Mouse (Mus musculus) spleen, adult 12 weeks (tissue): ENCODE measurements at regions not wholly inside any gene's neighbourhood (a gene's known extent, or its start where the extent isn't known, plus 50 kb on each side); places are given as distances from the start of the nearest gene placed in this dataset.

Experiments
- DNase-seq: peaks from one replicate; pipeline ENCODE4 v3.0.0; 2022; ENCODE audit warnings: low spot score

GRCm38 (mm10) chr19:6645912-6646311 is 103.1 kb upstream of the Slc22a12 start:
- DNase-seq, result no peak

GRCm38 (mm10) chr19:6644871-6645270 is 102.0 kb upstream of the Slc22a12 start:
- no peak for DNase-seq

GRCm38 (mm10) chr19:6639681-6640080 is 96.8 kb upstream of the Slc22a12 start:
- DNase-seq, result no peak

GRCm38 (mm10) chr19:6633400-6633799 is 90.6 kb upstream of the Slc22a12 start:
- DNase-seq, result no peak

GRCm38 (mm10) chr19:6631817-6632216 is 89.0 kb upstream of the Slc22a12 start:
- no peak for DNase-seq

- DNase-seq, result no peak
These were observed 87.7 kb upstream of the Slc22a12 start for GRCm38 (mm10) chr19:6630613-6630940.

GRCm38 (mm10) chr19:6629911-6630612 is 87.2 kb upstream of the Slc22a12 start:
- no peak for DNase-seq

GRCm38 (mm10) chr19:6625574-6625973 is 82.7 kb upstream of the Slc22a12 start:
- DNase-seq, result no peak

GRCm38 (mm10) chr19:6621023-6621422 is 78.2 kb upstream of the Slc22a12 start:
- no peak for DNase-seq

GRCm38 (mm10) chr19:6619546-6619945 is 76.7 kb upstream of the Slc22a12 start:
- no peak for DNase-seq

- no peak for DNase-seq
These were observed 73.8 kb upstream of the Slc22a12 start for GRCm38 (mm10) chr19:6616659-6617058.

- no peak for DNase-seq
These were observed 69.6 kb upstream of the Slc22a12 start for GRCm38 (mm10) chr19:6612441-6612840.

GRCm38 (mm10) chr19:6611921-6612320 is 69.1 kb upstream of the Slc22a12 start:
- no peak for DNase-seq

- no peak for DNase-seq
These were observed 67.9 kb upstream of the Slc22a12 start for GRCm38 (mm10) chr19:6610715-6611114.

- no peak for DNase-seq
These were observed 67.2 kb upstream of the Slc22a12 start for GRCm38 (mm10) chr19:6610051-6610450.

- DNase-seq, result no peak
These were observed 64.7 kb upstream of the Slc22a12 start for GRCm38 (mm10) chr19:6607501-6607900.

- DNase-seq, result no peak
These were observed 63.8 kb upstream of the Slc22a12 start for GRCm38 (mm10) chr19:6606667-6607066.

- no peak for DNase-seq
These were observed 61.9 kb upstream of the Slc22a12 start for GRCm38 (mm10) chr19:6604702-6605101.

GRCm38 (mm10) chr19:6600873-6601530 is 58.2 kb upstream of the Slc22a12 start:
- no peak for DNase-seq

- no peak for DNase-seq
These were observed 56.4 kb upstream of the Slc22a12 start for GRCm38 (mm10) chr19:6599281-6599680.

GRCm38 (mm10) chr19:6598186-6598585 is 55.4 kb upstream of the Slc22a12 start:
- DNase-seq, result no peak

GRCm38 (mm10) chr19:6595801-6596200 is 53.0 kb upstream of the Slc22a12 start:
- no peak for DNase-seq
